Mouse (Mus musculus) olfactory bulb, adult 2 months (tissue): Measurements from ENCODE around the gene Ankrd28.

Source experiments
- CTCF ChIP-seq: fragments of 200-500 bp; IDR thresholded peaks from 2 replicates; pipeline ENCODE4 v1.5.1; 2012; ENCODE audit warnings: low read depth, mild to moderate bottlenecking, low read length, moderate library complexity; ENCODE audit not compliant: insufficient read depth
- POLR2A ChIP-seq: fragments of 200-500 bp; IDR thresholded peaks from 2 replicates; pipeline ENCODE4 v1.6.1; 2012; ENCODE audit warnings: mild to moderate bottlenecking, low read depth, low read length, moderate library complexity; ENCODE audit not compliant: insufficient read depth

GRCm38 (mm10) chr14:31667741-31668140, 162.7 kb downstream of the Ankrd28 start:
- TF ChIP-seq CTCF (no peak), POLR2A (no peak)
